Mouse (Mus musculus) ES-E14 (cell line): ENCODE data around the gene AI467606.

Experiments used
- CHD2 ChIP-seq: IDR thresholded peaks from 2 replicates; pipeline ENCODE4 v1.6.1; 2014; ENCODE audit warnings: mild to moderate bottlenecking, low read depth, low read length, inconsistent platforms
- ZC3H11A ChIP-seq: IDR thresholded peaks from 2 replicates; pipeline ENCODE4 v1.6.1; 2012; ENCODE audit warnings: low read depth, mild to moderate bottlenecking, inconsistent platforms, low read length, borderline replicate concordance
- ZNF384 ChIP-seq: IDR thresholded peaks from 2 replicates; pipeline ENCODE4 v1.6.1; 2012; ENCODE audit warnings: low read depth, low read length, inconsistent platforms

DNA sequence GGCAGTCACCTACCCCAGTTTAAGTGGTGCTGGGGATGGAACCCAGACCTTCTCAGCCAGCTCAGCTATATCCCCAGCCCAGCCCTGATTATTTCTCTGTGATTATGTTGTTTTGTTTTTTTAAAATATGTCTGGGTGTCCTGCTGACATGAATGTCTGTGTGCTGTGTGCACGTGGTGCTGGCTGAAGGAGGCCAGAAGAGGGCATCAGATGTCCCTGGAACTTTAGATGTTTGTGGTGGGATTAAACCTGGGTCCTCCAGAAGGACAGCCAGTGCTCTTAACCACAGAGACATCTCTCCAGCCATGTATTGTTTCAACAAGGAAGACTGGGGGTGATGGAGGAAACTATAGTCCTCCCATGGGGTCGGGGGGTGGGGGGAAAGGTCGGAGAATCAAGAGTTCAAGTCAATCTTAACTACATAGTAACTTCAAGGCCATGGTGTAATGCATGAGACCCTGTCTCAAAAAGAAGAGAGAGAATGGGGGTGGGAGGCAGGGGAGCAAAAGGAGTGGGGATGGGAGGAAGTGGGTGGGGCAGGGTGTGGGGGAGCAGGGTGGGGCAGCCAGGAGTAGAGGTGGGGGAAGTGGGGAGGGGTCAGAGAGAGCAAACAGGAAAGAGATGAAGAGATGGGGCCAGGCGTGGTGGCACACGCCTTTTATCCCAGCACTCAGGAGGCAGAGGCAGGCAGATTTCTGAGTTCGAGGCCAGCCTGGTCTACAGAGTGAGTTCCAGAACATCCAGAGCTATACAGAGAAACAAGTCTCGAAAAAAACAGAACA lies 49.7 kb downstream of the AI467606 start:
- TF ChIP-seq CHD2 (no peak), ZNF384 (no peak), ZC3H11A (no peak)
